Mouse (Mus musculus) thymus, postnatal 25 days (tissue): ENCODE measurements around the gene Adamts2.

Experiments
- DNase-seq: peaks from one replicate; pipeline ENCODE4 v3.0.0; 2022

Gene Adamts2

GRCm38 (mm10) chr11:50624239-50624638, 22.4 kb downstream of the Adamts2 start:
- no peak for DNase-seq

GRCm38 (mm10) chr11:50624720-50625119, 22.8 kb downstream of the Adamts2 start:
- no peak for DNase-seq

GRCm38 (mm10) chr11:50628915-50629314, 27.0 kb downstream of the Adamts2 start:
- DNase-seq = no peak

- DNase-seq = no peak
Observed at GRCm38 (mm10) chr11:50630462-50630861, 28.6 kb downstream of the Adamts2 start.

- peak; percentile 13 for DNase-seq
Observed at GRCm38 (mm10) chr11:50632270-50632669, 30.4 kb downstream of the Adamts2 start.

- DNase-seq = no peak
Observed at GRCm38 (mm10) chr11:50635051-50635590, 33.2 kb downstream of the Adamts2 start.

GRCm38 (mm10) chr11:50637026-50637425, 35.1 kb downstream of the Adamts2 start:
- DNase-seq = no peak

GRCm38 (mm10) chr11:50638197-50638867, 36.4 kb downstream of the Adamts2 start:
- DNase-seq = no peak

GRCm38 (mm10) chr11:50638868-50639220, 37.0 kb downstream of the Adamts2 start:
- no peak for DNase-seq

GRCm38 (mm10) chr11:50642583-50642982, 40.7 kb downstream of the Adamts2 start:
- no peak for DNase-seq

GRCm38 (mm10) chr11:50646148-50646547, 44.3 kb downstream of the Adamts2 start:
- no peak for DNase-seq

GRCm38 (mm10) chr11:50648143-50648807, 46.4 kb downstream of the Adamts2 start:
- no peak for DNase-seq

- DNase-seq = no peak
Observed at GRCm38 (mm10) chr11:50650037-50650436, 48.2 kb downstream of the Adamts2 start.

GRCm38 (mm10) chr11:50653746-50654431, 52.0 kb downstream of the Adamts2 start:
- no peak for DNase-seq

- no peak for DNase-seq
Observed at GRCm38 (mm10) chr11:50658826-50659225, 56.9 kb downstream of the Adamts2 start.

- DNase-seq = no peak
Observed at GRCm38 (mm10) chr11:50662176-50662575, 60.3 kb downstream of the Adamts2 start.

GRCm38 (mm10) chr11:50664826-50665225, 62.9 kb downstream of the Adamts2 start:
- DNase-seq = no peak

- no peak for DNase-seq
Observed at GRCm38 (mm10) chr11:50669542-50670362, 67.9 kb downstream of the Adamts2 start.

- no peak for DNase-seq
Observed at GRCm38 (mm10) chr11:50670363-50670725, 68.5 kb downstream of the Adamts2 start.

GRCm38 (mm10) chr11:50670881-50671280, 69.0 kb downstream of the Adamts2 start:
- DNase-seq = no peak

GRCm38 (mm10) chr11:50671376-50671775, 69.5 kb downstream of the Adamts2 start:
- DNase-seq = no peak

- DNase-seq = no peak
Observed at GRCm38 (mm10) chr11:50671820-50672310, 70.0 kb downstream of the Adamts2 start.

- peak; percentile 1 for DNase-seq
Observed at GRCm38 (mm10) chr11:50672866-50673265, 71.0 kb downstream of the Adamts2 start.
